Comparison of ENCODE assay signal across 12 mouse cellular contexts in genomic region chr5:65221037-65221436, GRCm38 (mm10).
"Had no signal": no experiment of that assay in that cellular context is flagged by ENCODE, and none has a peak within 500 bp of the region (broad histone marks: within the 10 kb centered on the region; RNA-seq: fewer than 3 reads in every experiment).

No protein-coding gene starts in this region.

- H3K4me3 ChIP-seq: left cerebral cortex, adult 2 months; liver, embryonic 13.5 days; megakaryocyte, embryonic 14.5 days had no signal

- H3K9ac ChIP-seq: liver, embryonic 13.5 days had no signal

- DNase-seq: kidney, adult 2 months; kidney, postnatal 36 days; layer of hippocampus, postnatal 36 days; liver, embryonic 13.5 days; lung, adult 2 months; midbrain, embryonic 14.5 days; thymus, postnatal 25 days had no signal

- H3K4me1 ChIP-seq: liver, embryonic 13.5 days had no signal

- ATAC-seq: intestine, postnatal 0 days had no signal

- H3K27me3 ChIP-seq: liver, embryonic 13.5 days; megakaryocyte, embryonic 14.5 days had no signal

- H3K36me3 ChIP-seq: liver, embryonic 13.5 days had no signal

- H3K4me2 ChIP-seq: liver, embryonic 13.5 days; midbrain, embryonic 11.5 days had no signal

- H3K27ac ChIP-seq: kidney, postnatal 0 days; left cerebral cortex, adult 2 months; liver, embryonic 13.5 days had no signal

- H3K9me3 ChIP-seq: liver, embryonic 13.5 days; megakaryocyte, embryonic 14.5 days had no signal
